Mouse (Mus musculus): Measurements from ENCODE around the gene Serpinf1. TPM values are rescaled to one million over a fixed set of nuclear protein-coding genes. Genes with fewer than 3 reads are reported as not detected.

Serpinf1 gene
- polyA plus RNA-seq, 1 experiment = 43.4 TPM

DNA sequence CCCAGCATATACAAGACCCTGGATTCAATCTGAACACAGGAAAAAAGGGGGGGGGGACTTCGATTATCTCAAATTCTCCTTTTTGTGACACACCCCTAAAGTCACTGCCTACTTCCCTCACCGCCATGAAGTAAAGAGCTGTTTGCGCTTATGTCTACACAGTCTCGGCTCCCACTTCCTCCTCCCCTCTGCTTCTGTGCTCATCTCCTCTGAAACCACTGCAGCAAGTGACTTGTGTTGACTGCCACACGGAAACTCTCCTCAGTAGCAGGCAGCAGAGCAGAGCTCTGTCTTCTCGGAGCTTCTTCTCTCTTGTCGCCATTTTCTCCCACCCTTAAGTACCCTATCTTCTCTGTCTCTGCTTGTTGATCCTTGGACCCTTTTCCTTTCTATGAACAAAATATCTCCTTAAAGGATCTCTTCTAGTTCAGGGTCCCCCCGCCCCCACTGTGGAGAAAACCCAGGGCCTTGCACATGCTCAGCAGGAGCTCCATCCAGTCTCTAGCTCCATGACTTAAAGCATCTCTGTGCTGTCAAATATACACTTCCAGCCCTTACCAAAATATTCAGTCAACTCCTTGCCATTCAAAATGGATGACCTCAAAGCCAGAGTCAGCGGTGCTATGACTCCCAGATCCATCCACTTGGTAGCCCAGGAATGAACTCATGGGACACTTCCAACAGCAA, 6.7 kb upstream of the Serpinf1 start:
- Histone ChIP-seq H3K27ac (ENCODE audit: control insufficient read depth, insufficient read depth, low read length) (peak overlapping the region; percentile 89), H3K4me3 (ENCODE audit: control insufficient read depth, insufficient read depth, low read length) (no peak overlapping the region)

DNA sequence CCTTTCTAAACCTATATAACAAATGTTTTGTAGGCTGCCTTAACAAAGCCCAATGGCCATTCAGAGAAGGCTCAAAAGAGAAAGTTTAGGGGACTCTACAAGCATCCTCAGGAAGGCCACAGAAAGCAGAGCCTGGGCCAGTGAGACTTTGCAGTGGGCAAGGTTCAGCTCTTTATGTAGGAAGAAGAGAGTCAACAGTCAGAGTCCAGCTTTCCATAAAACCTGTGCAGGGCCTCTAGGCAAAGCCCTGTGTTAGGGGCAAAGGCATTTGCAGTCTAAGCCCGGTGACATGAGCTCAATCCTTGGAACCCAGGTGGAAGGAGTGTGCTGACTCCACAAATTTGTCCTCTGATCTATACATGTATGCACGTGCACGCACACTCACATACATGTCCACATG, 2.0 kb upstream of the Serpinf1 start:
- DNase-seq = no peak
- Histone ChIP-seq H3K27me3 (ENCODE audit: control insufficient read depth, insufficient read depth, low read length) (no peaks in the 10 kb centered on the region), H3K36me3 (ENCODE audit: control insufficient read depth, insufficient read depth, low read length) (no peaks in the 10 kb centered on the region), H3K4me3 (ENCODE audit: control insufficient read depth, insufficient read depth, low read length) (no peak overlapping the region), H3K4me1 (replicated peaks; ENCODE audit: control insufficient read depth, insufficient read depth, low read length) (peaks cover 8% of the 10 kb centered on the region), H3K27ac (ENCODE audit: control insufficient read depth, insufficient read depth, low read length) (no peak overlapping the region)
- TF ChIP-seq POLR2A (IDR thresholded peaks at IDR 0.05; ENCODE audit: control insufficient read depth, extremely low read depth, insufficient read depth, low read length, poor library complexity) (no peak), CTCF (IDR thresholded peaks at IDR 0.05; ENCODE audit: borderline replicate concordance, control insufficient read depth, extremely low read depth, insufficient read depth, low read length, poor library complexity) (no peak)
- 99% methylated on average over 3 of the region's 3 CpGs for WGBS

More for the DNA sequence above, 6.7 kb upstream of the Serpinf1 start:
- peak; percentile 53; the same call in 1 of the 2 replicates for TF ChIP-seq POLR2A (IDR thresholded peaks at IDR 0.05; ENCODE audit: control insufficient read depth, extremely low read depth, insufficient read depth, low read length, poor library complexity)
- no peak for TF ChIP-seq CTCF (IDR thresholded peaks at IDR 0.05; ENCODE audit: borderline replicate concordance, control insufficient read depth, extremely low read depth, insufficient read depth, low read length, poor library complexity)
- Histone ChIP-seq H3K36me3 (ENCODE audit: control insufficient read depth, insufficient read depth, low read length) (no peaks in the 10 kb centered on the region), H3K4me1 (replicated peaks; ENCODE audit: control insufficient read depth, insufficient read depth, low read length) (peaks cover 12% of the 10 kb centered on the region), H3K27me3 (ENCODE audit: control insufficient read depth, insufficient read depth, low read length) (no peaks in the 10 kb centered on the region)
- DNase-seq = peak; percentile 63
- WGBS = 24% methylated on average over 9 of the region's 9 CpGs

DNA sequence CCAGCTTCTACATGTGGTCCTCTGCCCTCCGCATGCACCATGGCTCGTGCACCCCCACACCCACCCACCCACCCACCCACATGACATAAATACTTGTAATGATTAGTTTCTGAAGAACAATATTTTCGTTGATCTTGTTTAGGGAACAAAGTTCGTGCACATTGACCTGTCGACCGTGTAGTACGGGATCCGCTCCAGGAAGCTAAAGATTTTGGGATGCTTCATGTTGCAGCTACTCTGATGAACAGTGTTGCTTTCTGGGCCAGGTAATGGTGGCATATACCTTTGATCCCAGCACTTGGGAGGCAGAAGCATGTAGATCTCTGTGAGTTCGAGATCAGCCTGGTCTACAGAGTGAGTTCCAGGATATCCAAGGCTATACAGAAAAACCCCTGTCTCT, 1.5 kb upstream of the Serpinf1 start:
- Histone ChIP-seq H3K27me3 (ENCODE audit: control insufficient read depth, insufficient read depth, low read length) (no peaks in the 10 kb centered on the region), H3K36me3 (ENCODE audit: control insufficient read depth, insufficient read depth, low read length) (no peaks in the 10 kb centered on the region), H3K4me3 (ENCODE audit: control insufficient read depth, insufficient read depth, low read length) (no peak overlapping the region), H3K4me1 (replicated peaks; ENCODE audit: control insufficient read depth, insufficient read depth, low read length) (peaks cover 5% of the 10 kb centered on the region), H3K27ac (ENCODE audit: control insufficient read depth, insufficient read depth, low read length) (no peak overlapping the region)
- 96% methylated on average over 9 of the region's 9 CpGs for WGBS
- TF ChIP-seq CTCF (IDR thresholded peaks at IDR 0.05; ENCODE audit: borderline replicate concordance, control insufficient read depth, extremely low read depth, insufficient read depth, low read length, poor library complexity) = no peak
- TF ChIP-seq POLR2A (IDR thresholded peaks at IDR 0.05; ENCODE audit: control insufficient read depth, extremely low read depth, insufficient read depth, low read length, poor library complexity) = no peak
- DNase-seq = no peak

DNA sequence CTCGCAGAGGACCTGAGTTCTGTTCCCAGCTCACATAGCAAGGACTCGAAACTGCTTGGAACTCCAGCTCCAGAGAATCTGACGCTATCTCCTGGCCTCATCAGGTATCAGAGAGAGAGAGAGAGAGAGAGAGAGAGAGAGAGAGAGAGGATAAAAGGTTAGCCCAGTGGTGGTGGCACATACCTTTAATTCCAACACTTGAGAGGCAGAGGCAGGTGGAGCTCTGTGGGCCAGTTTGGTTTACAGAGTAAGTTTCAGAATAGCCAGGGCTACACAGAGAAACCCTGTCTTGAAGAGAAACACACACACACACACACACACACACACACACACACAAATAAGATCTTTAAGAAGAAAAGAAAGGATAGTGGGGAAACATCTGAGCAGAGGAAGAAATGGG, 590 bp upstream of the Serpinf1 start:
- WGBS = 98% methylated on average over 3 of the region's 3 CpGs
- Histone ChIP-seq H3K4me3 (ENCODE audit: control insufficient read depth, insufficient read depth, low read length) (no peak overlapping the region), H3K27ac (ENCODE audit: control insufficient read depth, insufficient read depth, low read length) (no peak overlapping the region), H3K36me3 (ENCODE audit: control insufficient read depth, insufficient read depth, low read length) (no peaks in the 10 kb centered on the region), H3K4me1 (replicated peaks; ENCODE audit: control insufficient read depth, insufficient read depth, low read length) (no peaks in the 10 kb centered on the region; the same call in 1 of the 2 replicates), H3K27me3 (ENCODE audit: control insufficient read depth, insufficient read depth, low read length) (no peaks in the 10 kb centered on the region)
- no peak for DNase-seq
- TF ChIP-seq CTCF (IDR thresholded peaks at IDR 0.05; ENCODE audit: borderline replicate concordance, control insufficient read depth, extremely low read depth, insufficient read depth, low read length, poor library complexity) (no peak), POLR2A (IDR thresholded peaks at IDR 0.05; ENCODE audit: control insufficient read depth, extremely low read depth, insufficient read depth, low read length, poor library complexity) (no peak)

DNA sequence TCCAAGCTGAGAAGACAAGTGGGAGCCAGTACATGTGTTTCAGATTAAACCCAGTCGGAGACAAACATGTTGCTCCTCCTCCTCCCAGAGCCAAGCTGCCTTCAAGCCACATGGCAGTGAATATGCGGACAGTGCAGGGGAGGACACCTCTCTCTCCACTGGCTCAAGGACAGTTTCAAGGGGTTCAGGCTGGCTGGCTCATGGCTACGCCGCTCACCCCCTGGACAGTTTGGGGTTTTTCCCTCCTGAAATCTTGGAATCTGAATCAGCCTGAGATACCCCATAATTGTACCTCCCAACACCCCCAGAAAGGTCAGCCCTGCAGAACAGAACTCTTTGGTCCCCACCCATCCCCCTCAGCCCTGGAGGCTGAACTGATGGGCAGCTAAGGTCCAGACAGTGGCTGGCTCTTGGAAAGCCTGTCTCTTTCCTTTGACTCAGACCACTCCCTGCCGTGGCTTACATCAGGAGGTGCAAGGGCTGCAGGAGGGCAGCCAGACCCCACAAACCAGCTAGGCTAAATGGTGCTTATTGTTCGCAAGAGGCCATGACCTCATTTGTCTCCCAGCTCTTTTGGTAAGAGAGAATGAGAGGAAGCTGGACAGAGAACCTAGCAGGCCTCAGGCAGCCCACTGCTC, 1.0 kb downstream of the Serpinf1 start:
- Histone ChIP-seq H3K27me3 (ENCODE audit: control insufficient read depth, insufficient read depth, low read length) (no peaks in the 10 kb centered on the region), H3K4me3 (ENCODE audit: control insufficient read depth, insufficient read depth, low read length) (no peak overlapping the region), H3K4me1 (replicated peaks; ENCODE audit: control insufficient read depth, insufficient read depth, low read length) (peaks cover 4% of the 10 kb centered on the region), H3K27ac (ENCODE audit: control insufficient read depth, insufficient read depth, low read length) (no peak overlapping the region), H3K36me3 (ENCODE audit: control insufficient read depth, insufficient read depth, low read length) (no peaks in the 10 kb centered on the region)
- WGBS = 91% methylated on average over 6 of the region's 6 CpGs
- no peak for TF ChIP-seq POLR2A (IDR thresholded peaks at IDR 0.05; ENCODE audit: control insufficient read depth, extremely low read depth, insufficient read depth, low read length, poor library complexity)
- no peak for TF ChIP-seq CTCF (IDR thresholded peaks at IDR 0.05; ENCODE audit: borderline replicate concordance, control insufficient read depth, extremely low read depth, insufficient read depth, low read length, poor library complexity)
- DNase-seq = no peak

DNA sequence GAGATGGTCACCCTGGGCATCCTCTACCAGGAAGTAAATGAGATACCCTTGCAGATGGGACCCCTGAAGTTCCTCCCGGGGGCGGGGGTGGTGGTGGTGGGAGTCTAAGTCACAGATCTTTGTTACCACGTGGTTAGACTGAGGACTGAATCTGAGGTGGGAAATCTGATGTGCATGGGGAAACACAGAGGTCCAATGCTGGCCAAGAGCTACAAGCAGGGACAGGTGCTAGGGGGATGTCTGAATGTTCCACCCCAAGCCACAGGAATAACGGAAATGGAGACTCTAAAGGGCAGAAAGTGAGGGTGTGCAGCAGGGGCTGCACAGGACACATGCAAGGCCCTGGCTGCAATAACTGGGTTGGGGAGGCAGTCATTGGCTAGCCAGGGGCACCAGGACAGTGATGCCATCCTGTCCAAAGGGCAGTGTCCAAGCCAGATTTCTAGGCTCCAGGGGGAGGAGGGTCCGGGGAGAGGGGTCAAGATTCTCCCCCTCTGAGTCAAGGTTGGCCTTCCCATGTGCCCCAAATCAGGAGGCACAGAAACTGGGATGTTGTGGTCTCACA, 1.6 kb downstream of the Serpinf1 start:
- Histone ChIP-seq H3K36me3 (ENCODE audit: control insufficient read depth, insufficient read depth, low read length) (no peaks in the 10 kb centered on the region), H3K4me1 (replicated peaks; ENCODE audit: control insufficient read depth, insufficient read depth, low read length) (peaks cover 10% of the 10 kb centered on the region), H3K27ac (ENCODE audit: control insufficient read depth, insufficient read depth, low read length) (no peak overlapping the region), H3K4me3 (ENCODE audit: control insufficient read depth, insufficient read depth, low read length) (no peak overlapping the region), H3K27me3 (ENCODE audit: control insufficient read depth, insufficient read depth, low read length) (no peaks in the 10 kb centered on the region)
- no peak for DNase-seq
- WGBS = 65% methylated on average over 5 of the region's 5 CpGs
- no peak for TF ChIP-seq POLR2A (IDR thresholded peaks at IDR 0.05; ENCODE audit: control insufficient read depth, extremely low read depth, insufficient read depth, low read length, poor library complexity)
- TF ChIP-seq CTCF (IDR thresholded peaks at IDR 0.05; ENCODE audit: borderline replicate concordance, control insufficient read depth, extremely low read depth, insufficient read depth, low read length, poor library complexity) = no peak
